Comparison of ENCODE assay signal across 16 mouse cellular contexts in the genomic region with DNA sequence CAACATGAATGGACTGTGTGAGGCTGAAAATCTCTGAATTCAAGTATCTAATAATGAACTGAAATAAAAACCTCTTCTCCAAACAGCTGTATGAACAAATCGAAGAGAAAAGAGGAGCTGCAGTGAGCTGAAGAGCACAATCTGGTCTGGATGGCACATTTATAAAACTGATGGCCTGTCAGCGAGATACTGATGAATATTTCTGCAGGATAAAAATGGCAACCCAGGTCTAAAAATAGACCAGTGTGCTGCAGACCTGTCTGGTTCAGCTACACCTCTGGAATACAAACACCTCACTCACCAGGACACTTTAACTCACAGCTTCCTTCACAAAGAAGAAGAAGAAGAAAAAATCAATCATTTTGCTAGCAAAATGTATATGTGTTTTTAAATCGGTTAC. TPM values are rescaled to one million over a fixed set of nuclear protein-coding genes. Genes with fewer than 3 reads are reported as not detected.
A peak's percentile ranks its signal among the peaks of the same experiment; 100 is the strongest.
DNase-seq lines count a peak whose midpoint lies in the region; ATAC-seq lines count a peak whose summit lies in the region.
"Had no signal": no experiment of that assay in that cellular context is flagged by ENCODE, and none has a peak within 500 bp of the region (broad histone marks: within the 10 kb centered on the region; RNA-seq: fewer than 3 reads in every experiment).

No protein-coding gene starts in this region.

- H3K4me1 ChIP-seq in hindbrain, embryonic 12.5 days = peaks cover 2% of the 10 kb centered on the region
- peaks cover 3% of the 10 kb centered on the region for H3K4me1 ChIP-seq in hindbrain, embryonic 10.5 days (replicated peaks)
- peaks cover 11% of the 10 kb centered on the region for H3K4me1 ChIP-seq in forebrain, embryonic 15.5 days
- peaks cover 47% of the 10 kb centered on the region for H3K4me1 ChIP-seq in heart, embryonic 13.5 days
- peaks cover 13% of the 10 kb centered on the region for H3K4me1 ChIP-seq in midbrain, embryonic 14.5 days (ENCODE audit: control insufficient read depth, insufficient read depth, low read length)
- H3K4me1 ChIP-seq: limb, embryonic 15.5 days had no signal

- no peak overlapping the region for H3K9ac ChIP-seq in hindbrain, embryonic 12.5 days
- H3K9ac ChIP-seq in forebrain, embryonic 15.5 days (replicated peaks) = no peak overlapping the region
- H3K9ac ChIP-seq in heart, embryonic 13.5 days = no peak overlapping the region
- H3K9ac ChIP-seq in midbrain, embryonic 14.5 days (replicated peaks; ENCODE audit: low read length) = peak overlapping the region; percentile 14; the same call in 1 of the 2 replicates
- H3K9ac ChIP-seq: limb, embryonic 15.5 days had no signal

- no peak for DNase-seq in hindbrain, embryonic 10.5 days (ENCODE audit: low spot score)
- peak; percentile 50 for DNase-seq in midbrain, embryonic 14.5 days
- DNase-seq in spleen, adult 18-20 months = no peak
- no peak for DNase-seq in frontal cortex, postnatal 25 days (ENCODE audit: low spot score in 2 of 2)
- DNase-seq: cerebellum, adult 11-12 months; kidney, adult 18-20 months; kidney, postnatal 4 days; lung, adult 18-20 months; lung, postnatal 4 days; thymus, postnatal 36 days had no signal

- no peaks in the 10 kb centered on the region for H3K36me3 ChIP-seq in hindbrain, embryonic 12.5 days
- H3K36me3 ChIP-seq in hindbrain, embryonic 10.5 days = no peaks in the 10 kb centered on the region
- no peaks in the 10 kb centered on the region for H3K36me3 ChIP-seq in forebrain, embryonic 15.5 days
- no peaks in the 10 kb centered on the region for H3K36me3 ChIP-seq in heart, embryonic 13.5 days
- H3K36me3 ChIP-seq in midbrain, embryonic 14.5 days (ENCODE audit: control insufficient read depth, insufficient read depth, low read length) = no peaks in the 10 kb centered on the region
- H3K36me3 ChIP-seq: limb, embryonic 15.5 days had no signal

- ATAC-seq in hindbrain, embryonic 12.5 days (ENCODE audit: low FRiP score) = no peak
- ATAC-seq in forebrain, embryonic 15.5 days (replicated peaks) = no peak
- no peak for ATAC-seq in heart, embryonic 13.5 days (ENCODE audit: extremely low read depth, insufficient number of reproducible peaks, low FRiP score, low TSS enrichment)
- no peak for ATAC-seq in midbrain, embryonic 14.5 days (ENCODE audit: low FRiP score, low TSS enrichment)
- ATAC-seq: CD4-positive, CD25-positive, alpha-beta regulatory T cell, adult 4 months had no signal

- no peaks in the 10 kb centered on the region for H3K9me3 ChIP-seq in hindbrain, embryonic 12.5 days (replicated peaks)
- H3K9me3 ChIP-seq in hindbrain, embryonic 10.5 days = no peaks in the 10 kb centered on the region
- no peaks in the 10 kb centered on the region for H3K9me3 ChIP-seq in forebrain, embryonic 15.5 days
- no peaks in the 10 kb centered on the region for H3K9me3 ChIP-seq in heart, embryonic 13.5 days
- H3K9me3 ChIP-seq in midbrain, embryonic 14.5 days (ENCODE audit: control insufficient read depth, low read length) = no peaks in the 10 kb centered on the region
- H3K9me3 ChIP-seq: limb, embryonic 15.5 days had no signal

- no peak overlapping the region for H3K4me2 ChIP-seq in hindbrain, embryonic 12.5 days (replicated peaks)
- H3K4me2 ChIP-seq in forebrain, embryonic 15.5 days (replicated peaks) = no peak overlapping the region
- peak overlapping the region; percentile 52 for H3K4me2 ChIP-seq in heart, embryonic 13.5 days
- H3K4me2 ChIP-seq in midbrain, embryonic 14.5 days (ENCODE audit: low read length) = peak overlapping the region; percentile 7; the same call in 1 of the 2 replicates
- H3K4me2 ChIP-seq: limb, embryonic 15.5 days had no signal

- H3K4me3 ChIP-seq in hindbrain, embryonic 12.5 days = no peak overlapping the region
- H3K4me3 ChIP-seq in hindbrain, embryonic 10.5 days = no peak overlapping the region
- H3K4me3 ChIP-seq in forebrain, embryonic 15.5 days = no peak overlapping the region
- H3K4me3 ChIP-seq in heart, embryonic 13.5 days = no peak overlapping the region
- H3K4me3 ChIP-seq in midbrain, embryonic 14.5 days (replicated peaks; ENCODE audit: low read depth, low read length) = no peak overlapping the region
- H3K4me3 ChIP-seq: limb, embryonic 15.5 days; myocyte had no signal

- 93% methylated on average over 3 of the region's 3 CpGs for WGBS in hindbrain, embryonic 12.5 days
- WGBS in hindbrain, embryonic 10.5 days = 95% methylated on average over 3 of the region's 3 CpGs
- 83% methylated on average over 3 of the region's 3 CpGs for WGBS in forebrain, embryonic 15.5 days
- 48% methylated on average over 3 of the region's 3 CpGs for WGBS in heart, embryonic 13.5 days
- WGBS in midbrain, embryonic 14.5 days = 73% methylated on average over 3 of the region's 3 CpGs

- H3K27ac ChIP-seq in hindbrain, embryonic 12.5 days = peak overlapping the region; percentile 62; the same call in 1 of the 2 replicates
- no peak overlapping the region for H3K27ac ChIP-seq in hindbrain, embryonic 10.5 days
- peak overlapping the region; percentile 43 for H3K27ac ChIP-seq in forebrain, embryonic 15.5 days (replicated peaks)
- peak overlapping the region; percentile 92 for H3K27ac ChIP-seq in heart, embryonic 13.5 days (replicated peaks)
- peak overlapping the region; percentile 85 for H3K27ac ChIP-seq in midbrain, embryonic 14.5 days (replicated peaks; ENCODE audit: low read depth, low read length)
- H3K27ac ChIP-seq: limb, embryonic 15.5 days had no signal

- H3K27me3 ChIP-seq in hindbrain, embryonic 12.5 days = no peaks in the 10 kb centered on the region
- no peaks in the 10 kb centered on the region for H3K27me3 ChIP-seq in hindbrain, embryonic 10.5 days (ENCODE audit: insufficient read depth, poor library complexity, severe bottlenecking)
- H3K27me3 ChIP-seq in forebrain, embryonic 15.5 days = no peaks in the 10 kb centered on the region
- H3K27me3 ChIP-seq in heart, embryonic 13.5 days (replicated peaks) = no peaks in the 10 kb centered on the region
- H3K27me3 ChIP-seq in midbrain, embryonic 14.5 days (ENCODE audit: control insufficient read depth, insufficient read depth, low read length) = no peaks in the 10 kb centered on the region
- H3K27me3 ChIP-seq: limb, embryonic 15.5 days had no signal

RNA-seq across cellular contexts. Expression of gene Hsd17b12, which starts 29.3 kb away (rescaled TPM):
- polyA plus RNA-seq in hindbrain, embryonic 12.5 days (2016; fragmentation: Nextera tagmentation; extraction: Ambion mirVana) = 99.4 and 103 TPM in 2 replicates
- 121 and 128 TPM in 2 replicates for polyA plus RNA-seq in hindbrain, embryonic 10.5 days (2016; fragmentation: Nextera tagmentation; extraction: Ambion mirVana)
- polyA plus RNA-seq in forebrain, embryonic 15.5 days (2015; fragmentation: Nextera tagmentation; extraction: Ambion mirVana) = 119 and 122 TPM in 2 replicates
- 66.7 and 72.1 TPM in 2 replicates for polyA plus RNA-seq in heart, embryonic 13.5 days (2015; fragmentation: Nextera tagmentation; extraction: Ambion mirVana)
- 145 and 154 TPM in 2 replicates for polyA plus RNA-seq in midbrain, embryonic 14.5 days (2014; fragmentation: Nextera tagmentation; extraction: Ambion mirVana)

Comparison
In these comparisons a context has a peak if more than half of its experiments do, and no peak if none do; other contexts are left out.
1. H3K4me2 ChIP-seq: peak in heart, embryonic 13.5 days (single experiment) and midbrain, embryonic 14.5 days (single experiment); none in hindbrain, embryonic 12.5 days (single experiment) and forebrain, embryonic 15.5 days (single experiment).